Mouse (Mus musculus) cerebellum, adult 2 months (tissue): Measurements from ENCODE around the gene Abracl.

ENCODE experiments used
- CTCF ChIP-seq: fragments of 200-500 bp; IDR thresholded peaks from 2 replicates; pipeline ENCODE4 v1.5.1; 2011; ENCODE audit warnings: low read depth, mild to moderate bottlenecking, control low read depth, low read length, moderate library complexity, borderline replicate concordance; ENCODE audit not compliant: insufficient read depth
- POLR2A ChIP-seq: fragments of 200-500 bp; IDR thresholded peaks from 2 replicates; pipeline ENCODE4 v1.6.1; 2011; ENCODE audit warnings: low read length, control low read depth, borderline replicate concordance; ENCODE audit not compliant: insufficient read depth

DNA sequence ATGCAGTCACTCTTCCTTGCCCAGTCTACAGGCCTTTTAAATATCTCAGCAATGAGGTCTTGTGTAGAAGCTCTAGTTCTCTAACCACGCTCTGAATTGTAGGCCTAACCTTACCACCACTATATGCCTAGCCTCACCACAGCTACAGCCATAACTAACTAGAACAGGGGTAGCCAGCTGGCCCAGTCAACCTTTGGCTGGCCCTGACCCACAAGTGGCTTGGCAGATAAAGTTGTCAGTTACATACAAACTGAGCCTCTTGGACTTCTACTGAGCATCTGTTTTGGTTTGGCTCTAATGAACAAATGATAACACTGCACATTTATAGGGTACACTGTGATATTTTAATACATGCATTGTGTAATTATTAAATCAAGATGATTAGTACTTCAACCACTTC lies 16.3 kb downstream of the Abracl start:
- TF ChIP-seq POLR2A (no peak), CTCF (no peak)
